Mouse (Mus musculus): Measurements from ENCODE around the gene Mbtps1. TPM values are rescaled to one million over a fixed set of nuclear protein-coding genes. Genes with fewer than 3 reads are reported as not detected.

The Mbtps1 gene
- polyA plus RNA-seq, 1 experiment from 2014 or later: 59.5 TPM

DNA sequence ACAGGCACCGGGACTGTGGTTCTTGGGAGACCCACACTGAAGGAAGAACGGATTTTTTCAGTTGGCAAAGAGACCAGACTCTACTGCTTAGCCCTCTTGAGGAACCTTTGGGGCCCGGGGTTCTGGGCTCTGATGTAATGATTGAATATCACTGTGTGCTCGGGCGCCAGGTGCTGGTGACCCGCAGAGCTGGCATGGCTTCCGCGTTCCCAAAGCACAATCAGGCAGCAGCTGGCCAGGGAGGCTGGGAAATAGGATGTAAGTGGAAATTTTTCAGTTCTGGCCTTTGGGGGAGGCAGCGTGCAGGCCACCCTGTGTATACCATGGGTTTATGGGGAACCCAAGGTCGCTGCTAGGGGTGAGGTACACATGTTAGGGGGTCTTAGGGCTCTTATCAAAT is 91.7 kb downstream of the Mbtps1 start:
- Histone ChIP-seq H3K9ac (replicated peaks; ENCODE audit: low read length) (no peak overlapping the region), H3K9me3 (ENCODE audit: control insufficient read depth, low read length) (no peaks in the 10 kb centered on the region), H3K36me3 (ENCODE audit: control insufficient read depth, insufficient read depth, low read length) (no peaks in the 10 kb centered on the region), H3K4me3 (replicated peaks; ENCODE audit: low read depth, low read length) (no peak overlapping the region), H3K27me3 (ENCODE audit: control insufficient read depth, insufficient read depth, low read length) (0 out of 2 replicates have a peak, but pooled peaks cover 7% of the 10 kb centered on the region), H3K4me1 (ENCODE audit: control insufficient read depth, insufficient read depth, low read length) (peaks cover 34% of the 10 kb centered on the region), H3K4me2 (ENCODE audit: low read length) (no peak overlapping the region), H3K27ac (replicated peaks; ENCODE audit: low read depth, low read length) (0 out of 2 replicates have a peak overlapping the region, but pooled peaks have one; percentile 27)
- DNase-seq (no peak), ATAC-seq (ENCODE audit: low FRiP score, low TSS enrichment) (no peak)
- WGBS: 65% methylated on average over 10 of the region's 10 CpGs

DNA sequence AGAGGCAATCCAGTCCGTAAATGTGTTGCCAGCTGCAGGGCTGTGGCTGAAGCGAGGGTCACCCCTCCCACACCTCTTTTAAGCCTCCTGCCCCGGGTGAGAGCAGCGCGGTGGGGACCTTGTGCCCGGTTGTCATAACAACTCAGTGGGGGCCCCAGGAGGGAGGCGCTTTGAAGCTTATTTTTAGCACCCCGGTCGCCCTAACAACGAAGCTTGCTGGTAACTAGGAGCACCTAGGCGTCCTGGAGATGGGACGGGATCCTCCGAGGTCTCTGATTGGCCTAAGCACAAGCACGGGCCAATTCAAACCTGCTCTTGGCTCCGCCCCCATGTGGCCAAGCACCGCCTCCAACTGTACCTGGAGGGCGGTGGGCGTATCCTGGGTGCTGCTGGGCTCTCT is 92.4 kb downstream of the Mbtps1 start:
- 0 out of 2 replicates have a peak, but pooled peaks cover 7% of the 10 kb centered on the region for H3K27me3 ChIP-seq (ENCODE audit: control insufficient read depth, insufficient read depth, low read length)
- no peaks in the 10 kb centered on the region for H3K9me3 ChIP-seq (ENCODE audit: control insufficient read depth, low read length)
- peak overlapping the region; percentile 43 for H3K4me2 ChIP-seq (ENCODE audit: low read length)
- under 1% methylated on average over 18 of the region's 18 CpGs for WGBS
- peaks cover 34% of the 10 kb centered on the region for H3K4me1 ChIP-seq (ENCODE audit: control insufficient read depth, insufficient read depth, low read length)
- no peak overlapping the region; the same call in 1 of the 2 replicates for H3K9ac ChIP-seq (replicated peaks; ENCODE audit: low read length)
- ATAC-seq (ENCODE audit: low FRiP score, low TSS enrichment) (0 out of 2 replicates have a peak, but pooled peaks have one; percentile 32), DNase-seq (peak; percentile 72)
- H3K36me3 ChIP-seq (ENCODE audit: control insufficient read depth, insufficient read depth, low read length): no peaks in the 10 kb centered on the region
- no peak overlapping the region for H3K4me3 ChIP-seq (replicated peaks; ENCODE audit: low read depth, low read length)
- 0 out of 2 replicates have a peak overlapping the region, but pooled peaks have one; percentile 27 for H3K27ac ChIP-seq (replicated peaks; ENCODE audit: low read depth, low read length)

DNA sequence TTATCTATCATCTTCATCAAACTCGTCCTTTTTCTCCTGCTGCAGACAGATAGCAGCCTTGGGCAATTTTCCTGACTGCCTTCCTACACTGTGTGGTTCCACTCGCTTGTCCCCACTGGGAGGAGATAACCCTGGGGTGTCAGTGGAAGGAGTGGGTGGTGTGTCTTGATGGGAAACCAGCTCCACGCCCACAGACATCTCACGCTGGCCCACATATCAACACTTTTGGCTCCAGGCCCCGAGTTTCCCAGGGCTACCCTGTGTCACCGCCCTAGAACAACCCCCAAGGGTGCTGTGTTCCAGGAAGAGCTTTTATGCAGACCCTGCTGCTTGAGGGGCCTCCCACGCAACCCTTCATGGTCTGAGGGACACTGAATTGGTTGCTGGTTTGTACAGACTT is 94.8 kb downstream of the Mbtps1 start:
- Histone ChIP-seq H3K9me3 (ENCODE audit: control insufficient read depth, low read length) (no peaks in the 10 kb centered on the region), H3K4me2 (ENCODE audit: low read length) (no peak overlapping the region), H3K27me3 (ENCODE audit: control insufficient read depth, insufficient read depth, low read length) (0 out of 2 replicates have a peak, but pooled peaks cover 7% of the 10 kb centered on the region), H3K9ac (replicated peaks; ENCODE audit: low read length) (no peak overlapping the region), H3K4me1 (ENCODE audit: control insufficient read depth, insufficient read depth, low read length) (peaks cover 40% of the 10 kb centered on the region), H3K36me3 (ENCODE audit: control insufficient read depth, insufficient read depth, low read length) (no peaks in the 10 kb centered on the region), H3K27ac (replicated peaks; ENCODE audit: low read depth, low read length) (no peak overlapping the region), H3K4me3 (replicated peaks; ENCODE audit: low read depth, low read length) (no peak overlapping the region)
- 14% methylated on average over 7 of the region's 7 CpGs for WGBS
- no peak for ATAC-seq (ENCODE audit: low FRiP score, low TSS enrichment)
- DNase-seq: no peak

DNA sequence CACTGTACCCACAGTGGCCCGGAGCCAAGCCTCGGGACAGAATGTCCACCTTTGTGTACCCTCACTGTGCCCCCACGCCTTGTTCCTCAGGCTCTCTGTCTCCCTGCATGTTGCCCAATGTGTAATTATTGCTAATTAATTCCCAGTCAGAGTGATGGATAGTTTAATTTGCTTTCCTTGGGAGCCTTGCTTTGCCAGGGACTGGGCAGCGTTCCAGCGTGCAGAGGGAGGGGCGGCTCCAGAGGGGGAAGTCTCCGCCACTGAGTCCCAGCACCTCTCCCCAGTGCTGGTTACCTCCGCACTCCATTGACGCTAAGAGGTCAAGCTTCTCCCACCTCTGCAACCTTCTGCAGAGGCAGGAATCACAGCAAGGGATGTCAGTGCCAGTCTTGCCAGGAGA is 97.2 kb downstream of the Mbtps1 start:
- H3K4me1 ChIP-seq (ENCODE audit: control insufficient read depth, insufficient read depth, low read length): peaks cover 35% of the 10 kb centered on the region
- H3K27me3 ChIP-seq (ENCODE audit: control insufficient read depth, insufficient read depth, low read length): 0 out of 2 replicates have a peak, but pooled peaks cover 7% of the 10 kb centered on the region
- H3K27ac ChIP-seq (replicated peaks; ENCODE audit: low read depth, low read length): no peak overlapping the region
- 55% methylated on average over 9 of the region's 9 CpGs for WGBS
- ATAC-seq (ENCODE audit: low FRiP score, low TSS enrichment) (no peak), DNase-seq (peak; percentile 63)
- H3K4me3 ChIP-seq (replicated peaks; ENCODE audit: low read depth, low read length): no peak overlapping the region
- no peaks in the 10 kb centered on the region for H3K9me3 ChIP-seq (ENCODE audit: control insufficient read depth, low read length)
- no peak overlapping the region for H3K4me2 ChIP-seq (ENCODE audit: low read length)
- no peaks in the 10 kb centered on the region for H3K36me3 ChIP-seq (ENCODE audit: control insufficient read depth, insufficient read depth, low read length)
- no peak overlapping the region for H3K9ac ChIP-seq (replicated peaks; ENCODE audit: low read length)

DNA sequence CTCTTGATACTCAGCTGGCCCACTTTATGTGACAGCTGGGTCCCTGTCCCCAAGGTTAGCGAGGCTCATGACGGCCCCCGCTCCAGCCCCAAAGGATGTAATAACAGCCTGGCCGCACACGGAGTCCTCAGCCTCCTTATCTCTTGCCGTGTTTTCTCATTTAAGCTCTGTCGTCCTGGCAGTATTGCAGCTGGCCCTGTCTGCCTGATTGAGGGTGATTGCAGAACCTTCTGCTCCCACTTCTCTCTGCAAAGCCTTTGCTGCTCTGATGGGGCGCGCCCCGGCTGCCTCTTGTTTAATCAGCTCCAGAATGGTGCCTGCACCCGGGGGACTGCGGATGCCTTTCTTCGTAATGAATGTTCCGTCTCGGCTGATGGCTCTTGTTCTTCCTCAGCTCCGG is 98.8 kb downstream of the Mbtps1 start:
- H3K4me1 ChIP-seq (ENCODE audit: control insufficient read depth, insufficient read depth, low read length): peaks cover 18% of the 10 kb centered on the region
- ATAC-seq (ENCODE audit: low FRiP score, low TSS enrichment) (no peak; the same call in 1 of the 2 replicates), DNase-seq (peak; percentile 78)
- 0 out of 2 replicates have a peak, but pooled peaks cover 7% of the 10 kb centered on the region for H3K27me3 ChIP-seq (ENCODE audit: control insufficient read depth, insufficient read depth, low read length)
- H3K4me2 ChIP-seq (ENCODE audit: low read length): no peak overlapping the region
- WGBS: 15% methylated on average over 16 of the region's 16 CpGs
- H3K27ac ChIP-seq (replicated peaks; ENCODE audit: low read depth, low read length): peak overlapping the region; percentile 61
- no peak overlapping the region for H3K4me3 ChIP-seq (replicated peaks; ENCODE audit: low read depth, low read length)
- H3K36me3 ChIP-seq (ENCODE audit: control insufficient read depth, insufficient read depth, low read length): no peaks in the 10 kb centered on the region
- no peak overlapping the region for H3K9ac ChIP-seq (replicated peaks; ENCODE audit: low read length)
- no peaks in the 10 kb centered on the region for H3K9me3 ChIP-seq (ENCODE audit: control insufficient read depth, low read length)

Other genes with a start within 250 kb of the Mbtps1 start
- 693 and 850 TPM in 2 replicates for gene Hsbp1, start 214.2 kb downstream of the Mbtps1 start, polyA plus RNA-seq (2014; fragmentation: Nextera tagmentation; extraction: Ambion mirVana)
- 17.6 and 19.4 TPM in 2 replicates for gene Mlycd, start 163.9 kb downstream of the Mbtps1 start, polyA plus RNA-seq (2014; fragmentation: Nextera tagmentation; extraction: Ambion mirVana)
- 0.26 TPM in 1 of 2 replicates, not detected in the other for gene Osgin1, start 124.6 kb downstream of the Mbtps1 start, polyA plus RNA-seq (2014; fragmentation: Nextera tagmentation; extraction: Ambion mirVana)
- 45.7 and 56.4 TPM in 2 replicates for gene Necab2, start 112.0 kb downstream of the Mbtps1 start, polyA plus RNA-seq (2014; fragmentation: Nextera tagmentation; extraction: Ambion mirVana)
- not detected in 2 replicates for gene Slc38a8, start 57.0 kb downstream of the Mbtps1 start, polyA plus RNA-seq (2014; fragmentation: Nextera tagmentation; extraction: Ambion mirVana)
- gene Hsdl1, start 16.4 kb upstream of the Mbtps1 start, polyA plus RNA-seq (2014; fragmentation: Nextera tagmentation; extraction: Ambion mirVana): 178 and 204 TPM in 2 replicates
- gene Dnaaf1, start 16.5 kb upstream of the Mbtps1 start, polyA plus RNA-seq (2014; fragmentation: Nextera tagmentation; extraction: Ambion mirVana): 0.13 and 0.23 TPM in 2 replicates
- 14.6 and 16.6 TPM in 2 replicates for gene Taf1c, start 46.5 kb upstream of the Mbtps1 start, polyA plus RNA-seq (2014; fragmentation: Nextera tagmentation; extraction: Ambion mirVana)
- 0.21 and 0.32 TPM in 2 replicates for gene Adad2, start 54.0 kb upstream of the Mbtps1 start, polyA plus RNA-seq (2014; fragmentation: Nextera tagmentation; extraction: Ambion mirVana)
- 0.15 and 0.55 TPM in 2 replicates for gene Kcng4, start 76.9 kb upstream of the Mbtps1 start, polyA plus RNA-seq (2014; fragmentation: Nextera tagmentation; extraction: Ambion mirVana)
- 2.3 and 3.4 TPM in 2 replicates for gene Wfdc1, start 107.6 kb upstream of the Mbtps1 start, polyA plus RNA-seq (2014; fragmentation: Nextera tagmentation; extraction: Ambion mirVana)
- 0.08 and 0.11 TPM in 2 replicates for gene Atp2c2, start 141.3 kb upstream of the Mbtps1 start, polyA plus RNA-seq (2014; fragmentation: Nextera tagmentation; extraction: Ambion mirVana)
- gene Tldc1, start 219.7 kb upstream of the Mbtps1 start, polyA plus RNA-seq (2014; fragmentation: Nextera tagmentation; extraction: Ambion mirVana): 5.8 and 6.3 TPM in 2 replicates

Measured in midbrain, embryonic 14.5 days (tissue).